Mouse (Mus musculus): ENCODE results near the gene 3110082I17Rik. TPM values are rescaled to one million over a fixed set of nuclear protein-coding genes. Genes with fewer than 3 reads are reported as not detected.

3110082I17Rik gene
- total and polyA plus RNA-seq, 3 experiments = 41.2 to 100.0 (median 46.9) TPM

DNA sequence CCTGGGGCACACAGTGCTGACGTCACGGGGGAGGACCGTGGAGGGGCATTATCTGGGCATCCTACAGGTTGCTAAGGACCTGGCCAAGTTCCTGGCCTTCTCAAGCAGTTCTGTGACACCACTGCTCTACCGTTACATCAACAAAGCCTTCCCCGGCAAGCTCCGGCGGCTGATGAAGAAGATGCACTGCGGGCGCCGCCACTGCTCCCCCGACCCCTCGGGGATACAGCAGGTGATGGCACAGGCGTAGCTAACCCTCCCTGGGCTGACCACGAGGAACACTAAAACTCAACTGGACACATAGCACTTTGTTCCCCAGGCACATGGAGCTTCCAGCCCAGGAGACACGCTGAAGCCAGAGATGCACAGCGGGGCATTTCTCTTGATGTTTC is 67.1 kb downstream of the 3110082I17Rik start:
- dilution Hi-C loops (cut with MboI; ENCODE audit: extremely low pct_ligation_motif_present, extremely low pct_unique_long_range_greater_than_20kb, low sequenced_read_pairs) (no loop called here), in situ Hi-C loops (cut with MboI; ENCODE audit: low pct_ligation_motif_present, low pct_unique_long_range_greater_than_20kb, low sequenced_read_pairs) (no loop called here)
- Histone ChIP-seq H3K27ac (ENCODE audit: insufficient read depth, low read depth) (no peak overlapping the region), H3K4me2 (ENCODE audit: insufficient read depth, low read depth, poor library complexity, severe bottlenecking) (no peak overlapping the region), H3K27me3 (replicated peaks) (no peaks in the 10 kb centered on the region), H3K36me3 (replicated peaks in 1 of 2; ENCODE audit: control insufficient read depth in 1 of 2, insufficient read depth in 1 of 2, low read length in 1 of 2) (peaks cover 0 to 41% of the 10 kb centered on the region in 2 experiments), H3K4me3 (replicated peaks in 1 of 3; ENCODE audit: low read depth in 2 of 3, low read length in 2 of 3, poor library complexity in 1 of 3) (no peak overlapping the region), H3K79me2 (replicated peaks; ENCODE audit: control insufficient read depth, extremely low read depth, insufficient read depth, poor library complexity, severe bottlenecking) (no peaks in the 10 kb centered on the region), H3K9me3 (replicated peaks; ENCODE audit: low read length) (no peaks in the 10 kb centered on the region), H3K4me1 (ENCODE audit: control insufficient read depth in 1 of 2, insufficient read depth in 2 of 2) (peaks cover 16 to 59% of the 10 kb centered on the region in 2 experiments), H3K9ac (ENCODE audit: insufficient read depth, low read depth) (no peak overlapping the region)
- TF ChIP-seq SMC3 (IDR thresholded peaks at IDR 0.05; ENCODE audit: low read depth, low read length) (no peak), ZC3H11A (IDR thresholded peaks at IDR 0.05; ENCODE audit: low read depth, low read length) (no peak), RCOR1 (conservative IDR thresholded peaks at IDR 0.05; ENCODE audit: low read depth, low read length) (no peak), PAX5 (IDR thresholded peaks at IDR 0.05; ENCODE audit: low read length) (no peak), USF2 (conservative IDR thresholded peaks at IDR 0.05; ENCODE audit: low read depth, low read length) (no peak), TCF12 (IDR thresholded peaks at IDR 0.05; ENCODE audit: low read depth, low read length) (no peak)
- no peak for DNase-seq (ENCODE audit: extremely low read depth)

- dilution Hi-C loops (cut with MboI; ENCODE audit: extremely low pct_ligation_motif_present, extremely low pct_unique_long_range_greater_than_20kb, low sequenced_read_pairs) = no loop called here
- Histone ChIP-seq H3K9me3 (replicated peaks; ENCODE audit: low read length) (no peaks in the 10 kb centered on the region), H3K36me3 (replicated peaks in 1 of 2; ENCODE audit: control insufficient read depth in 1 of 2, insufficient read depth in 1 of 2, low read length in 1 of 2) (peaks cover 0 to 46% of the 10 kb centered on the region in 2 experiments), H3K4me3 (replicated peaks in 1 of 3; ENCODE audit: low read depth in 2 of 3, low read length in 2 of 3, poor library complexity in 1 of 3) (no peak overlapping the region), H3K9ac (ENCODE audit: insufficient read depth, low read depth) (no peak overlapping the region), H3K4me2 (ENCODE audit: insufficient read depth, low read depth, poor library complexity, severe bottlenecking) (no peak overlapping the region), H3K27me3 (replicated peaks) (no peaks in the 10 kb centered on the region), H3K79me2 (replicated peaks; ENCODE audit: control insufficient read depth, extremely low read depth, insufficient read depth, poor library complexity, severe bottlenecking) (no peaks in the 10 kb centered on the region), H3K27ac (ENCODE audit: insufficient read depth, low read depth) (no peak overlapping the region), H3K4me1 (ENCODE audit: control insufficient read depth in 1 of 2, insufficient read depth in 2 of 2) (peaks cover 10 to 59% of the 10 kb centered on the region in 2 experiments; a peak in 3 of 4 replicates)
- in situ Hi-C loops (cut with MboI; ENCODE audit: low pct_ligation_motif_present, low pct_unique_long_range_greater_than_20kb, low sequenced_read_pairs) = no loop called here
- TF ChIP-seq RCOR1 (conservative IDR thresholded peaks at IDR 0.05; ENCODE audit: low read depth, low read length) = no peak
- no peak for TF ChIP-seq JUND (conservative IDR thresholded peaks at IDR 0.05; ENCODE audit: low read depth, low read length)
- TF ChIP-seq ZC3H11A (IDR thresholded peaks at IDR 0.05; ENCODE audit: low read depth, low read length) = no peak
- no peak for TF ChIP-seq CHD2 (IDR thresholded peaks at IDR 0.05; ENCODE audit: low read length)
- TF ChIP-seq MYC (IDR thresholded peaks at IDR 0.05; ENCODE audit: low read depth, low read length) = no peak
- no peak for TF ChIP-seq POLR2AphosphoS2 (IDR thresholded peaks at IDR 0.05; ENCODE audit: low read depth, low read length)
- no peak for DNase-seq (ENCODE audit: extremely low read depth)
Observed at GRCm38 (mm10) chr5:139392219-139393196, 67.8 kb downstream of the 3110082I17Rik start.

Data from CH12.LX (cell line).